Mouse (Mus musculus): ENCODE measurements at regions not wholly inside any gene's neighbourhood (a gene's known extent, or its start where the extent isn't known, plus 50 kb on each side); places are given as distances from the start of the nearest gene placed in this dataset.
A peak's percentile ranks its signal among the peaks of the same experiment; 100 is the strongest.

GRCm38 (mm10) chr1:13927964-13928363, 2165.2 kb downstream of the 4930444P10Rik start:
- Histone ChIP-seq H3K9me3 (ENCODE audit: control insufficient read depth, low read length) (no peaks in the 10 kb centered on the region), H3K4me2 (ENCODE audit: low read length) (no peak overlapping the region), H3K36me3 (ENCODE audit: control insufficient read depth, insufficient read depth, low read length) (no peaks in the 10 kb centered on the region), H3K27me3 (replicated peaks; ENCODE audit: control insufficient read depth, insufficient read depth, low read length) (no peaks in the 10 kb centered on the region), H3K4me1 (replicated peaks; ENCODE audit: control insufficient read depth, insufficient read depth, low read length) (no peaks in the 10 kb centered on the region), H3K9ac (ENCODE audit: low read length) (no peak overlapping the region), H3K4me3 (ENCODE audit: low read depth, low read length) (no peak overlapping the region), H3K27ac (ENCODE audit: low read depth) (no peak overlapping the region)
- ATAC-seq (replicated peaks; ENCODE audit: low FRiP score, low TSS enrichment, low read depth) (no peak), DNase-seq (ENCODE audit: low spot score) (no peak)
- WGBS, result 34% methylated on average over 2 of the region's 2 CpGs

GRCm38 (mm10) chr1:13925994-13926393, 2167.1 kb downstream of the 4930444P10Rik start:
- ATAC-seq (replicated peaks; ENCODE audit: low FRiP score, low TSS enrichment, low read depth), result no peak
- no peak overlapping the region for H3K4me3 ChIP-seq (ENCODE audit: low read depth, low read length)

GRCm38 (mm10) chr1:13915216-13915615, 2177.9 kb downstream of the 4930444P10Rik start:
- ATAC-seq (replicated peaks; ENCODE audit: low FRiP score, low TSS enrichment, low read depth), result no peak
- WGBS, result 93% methylated on average over 5 of the region's 5 CpGs
- no peak for DNase-seq (ENCODE audit: low spot score)
- Histone ChIP-seq H3K27ac (ENCODE audit: low read depth) (no peak overlapping the region), H3K27me3 (replicated peaks; ENCODE audit: control insufficient read depth, insufficient read depth, low read length) (no peaks in the 10 kb centered on the region), H3K9me3 (ENCODE audit: control insufficient read depth, low read length) (no peaks in the 10 kb centered on the region), H3K4me1 (replicated peaks; ENCODE audit: control insufficient read depth, insufficient read depth, low read length) (no peaks in the 10 kb centered on the region), H3K4me2 (ENCODE audit: low read length) (no peak overlapping the region), H3K36me3 (ENCODE audit: control insufficient read depth, insufficient read depth, low read length) (no peaks in the 10 kb centered on the region), H3K9ac (ENCODE audit: low read length) (no peak overlapping the region), H3K4me3 (ENCODE audit: low read depth, low read length) (no peak overlapping the region)

More at GRCm38 (mm10) chr1:13925994-13926393, 2167.1 kb downstream of the 4930444P10Rik start:
- 86% methylated on average over 2 of the region's 2 CpGs for WGBS
- H3K9me3 ChIP-seq (ENCODE audit: control insufficient read depth, low read length), result no peaks in the 10 kb centered on the region
- H3K4me1 ChIP-seq (replicated peaks; ENCODE audit: control insufficient read depth, insufficient read depth, low read length), result no peaks in the 10 kb centered on the region
- no peak for DNase-seq (ENCODE audit: low spot score)
- H3K27ac ChIP-seq (ENCODE audit: low read depth), result no peak overlapping the region
- no peaks in the 10 kb centered on the region for H3K36me3 ChIP-seq (ENCODE audit: control insufficient read depth, insufficient read depth, low read length)
- no peak overlapping the region for H3K4me2 ChIP-seq (ENCODE audit: low read length)
- H3K9ac ChIP-seq (ENCODE audit: low read length), result no peak overlapping the region
- H3K27me3 ChIP-seq (replicated peaks; ENCODE audit: control insufficient read depth, insufficient read depth, low read length), result no peaks in the 10 kb centered on the region

- ATAC-seq (replicated peaks; ENCODE audit: low FRiP score, low TSS enrichment, low read depth) (no peak), DNase-seq (ENCODE audit: low spot score) (peak; percentile 20)
- Histone ChIP-seq H3K27me3 (replicated peaks; ENCODE audit: control insufficient read depth, insufficient read depth, low read length) (no peaks in the 10 kb centered on the region), H3K9ac (ENCODE audit: low read length) (no peak overlapping the region), H3K4me1 (replicated peaks; ENCODE audit: control insufficient read depth, insufficient read depth, low read length) (no peaks in the 10 kb centered on the region), H3K4me2 (ENCODE audit: low read length) (no peak overlapping the region), H3K4me3 (ENCODE audit: low read depth, low read length) (no peak overlapping the region), H3K27ac (ENCODE audit: low read depth) (no peak overlapping the region), H3K36me3 (ENCODE audit: control insufficient read depth, insufficient read depth, low read length) (no peaks in the 10 kb centered on the region), H3K9me3 (ENCODE audit: control insufficient read depth, low read length) (no peaks in the 10 kb centered on the region)
- WGBS, result 86% methylated on average over 2 of the region's 2 CpGs
These were observed 2214.0 kb downstream of the 4930444P10Rik start for GRCm38 (mm10) chr1:13879126-13879525.

GRCm38 (mm10) chr1:13873925-13874324, 2219.2 kb downstream of the 4930444P10Rik start:
- Histone ChIP-seq H3K4me2 (ENCODE audit: low read length) (no peak overlapping the region), H3K36me3 (ENCODE audit: control insufficient read depth, insufficient read depth, low read length) (no peaks in the 10 kb centered on the region), H3K4me3 (ENCODE audit: low read depth, low read length) (no peak overlapping the region), H3K9me3 (ENCODE audit: control insufficient read depth, low read length) (no peaks in the 10 kb centered on the region), H3K27ac (ENCODE audit: low read depth) (no peak overlapping the region), H3K27me3 (replicated peaks; ENCODE audit: control insufficient read depth, insufficient read depth, low read length) (no peaks in the 10 kb centered on the region), H3K9ac (ENCODE audit: low read length) (no peak overlapping the region), H3K4me1 (replicated peaks; ENCODE audit: control insufficient read depth, insufficient read depth, low read length) (no peaks in the 10 kb centered on the region)
- ATAC-seq (replicated peaks; ENCODE audit: low FRiP score, low TSS enrichment, low read depth) (no peak), DNase-seq (ENCODE audit: low spot score) (no peak)

GRCm38 (mm10) chr1:13872536-13872935, 2220.6 kb downstream of the 4930444P10Rik start:
- no peaks in the 10 kb centered on the region for H3K4me1 ChIP-seq (replicated peaks; ENCODE audit: control insufficient read depth, insufficient read depth, low read length)
- no peaks in the 10 kb centered on the region for H3K9me3 ChIP-seq (ENCODE audit: control insufficient read depth, low read length)
- DNase-seq (ENCODE audit: low spot score) (no peak), ATAC-seq (replicated peaks; ENCODE audit: low FRiP score, low TSS enrichment, low read depth) (no peak)
- H3K27me3 ChIP-seq (replicated peaks; ENCODE audit: control insufficient read depth, insufficient read depth, low read length), result no peaks in the 10 kb centered on the region
- no peaks in the 10 kb centered on the region for H3K36me3 ChIP-seq (ENCODE audit: control insufficient read depth, insufficient read depth, low read length)
- H3K4me2 ChIP-seq (ENCODE audit: low read length), result no peak overlapping the region
- H3K27ac ChIP-seq (ENCODE audit: low read depth), result no peak overlapping the region
- no peak overlapping the region for H3K4me3 ChIP-seq (ENCODE audit: low read depth, low read length)
- H3K9ac ChIP-seq (ENCODE audit: low read length), result no peak overlapping the region

- DNase-seq (ENCODE audit: low spot score), result no peak
- Histone ChIP-seq H3K4me2 (ENCODE audit: low read length) (no peak overlapping the region), H3K27me3 (replicated peaks; ENCODE audit: control insufficient read depth, insufficient read depth, low read length) (no peaks in the 10 kb centered on the region), H3K27ac (ENCODE audit: low read depth) (no peak overlapping the region), H3K9ac (ENCODE audit: low read length) (no peak overlapping the region), H3K4me3 (ENCODE audit: low read depth, low read length) (no peak overlapping the region), H3K36me3 (ENCODE audit: control insufficient read depth, insufficient read depth, low read length) (no peaks in the 10 kb centered on the region), H3K4me1 (replicated peaks; ENCODE audit: control insufficient read depth, insufficient read depth, low read length) (no peaks in the 10 kb centered on the region), H3K9me3 (ENCODE audit: control insufficient read depth, low read length) (no peaks in the 10 kb centered on the region)
- ATAC-seq (replicated peaks; ENCODE audit: low FRiP score, low TSS enrichment, low read depth), result no peak
- WGBS, result 62% methylated on average over 3 of the region's 3 CpGs
These were observed 2222.4 kb downstream of the 4930444P10Rik start for GRCm38 (mm10) chr1:13870631-13871286.

- H3K9ac ChIP-seq (ENCODE audit: low read length), result no peak overlapping the region
- no peak overlapping the region for H3K4me2 ChIP-seq (ENCODE audit: low read length)
- no peak for DNase-seq (ENCODE audit: low spot score)
- no peaks in the 10 kb centered on the region for H3K36me3 ChIP-seq (ENCODE audit: control insufficient read depth, insufficient read depth, low read length)
- no peaks in the 10 kb centered on the region for H3K9me3 ChIP-seq (ENCODE audit: control insufficient read depth, low read length)
- no peaks in the 10 kb centered on the region for H3K4me1 ChIP-seq (replicated peaks; ENCODE audit: control insufficient read depth, insufficient read depth, low read length)
- H3K4me3 ChIP-seq (ENCODE audit: low read depth, low read length), result no peak overlapping the region
- no peak for ATAC-seq (replicated peaks; ENCODE audit: low FRiP score, low TSS enrichment, low read depth)
- no peaks in the 10 kb centered on the region for H3K27me3 ChIP-seq (replicated peaks; ENCODE audit: control insufficient read depth, insufficient read depth, low read length)
- no peak overlapping the region for H3K27ac ChIP-seq (ENCODE audit: low read depth)
These were observed 2227.4 kb downstream of the 4930444P10Rik start for GRCm38 (mm10) chr1:13865713-13866112.

GRCm38 (mm10) chr1:13863712-13864111, 2229.4 kb downstream of the 4930444P10Rik start:
- no peaks in the 10 kb centered on the region for H3K9me3 ChIP-seq (ENCODE audit: control insufficient read depth, low read length)
- H3K9ac ChIP-seq (ENCODE audit: low read length), result no peak overlapping the region
- H3K4me1 ChIP-seq (replicated peaks; ENCODE audit: control insufficient read depth, insufficient read depth, low read length), result no peaks in the 10 kb centered on the region
- no peaks in the 10 kb centered on the region for H3K36me3 ChIP-seq (ENCODE audit: control insufficient read depth, insufficient read depth, low read length)
- WGBS, result 30% methylated on average over 1 of the region's 1 CpGs
- H3K4me2 ChIP-seq (ENCODE audit: low read length), result no peak overlapping the region
- H3K4me3 ChIP-seq (ENCODE audit: low read depth, low read length), result no peak overlapping the region
- ATAC-seq (replicated peaks; ENCODE audit: low FRiP score, low TSS enrichment, low read depth) (no peak), DNase-seq (ENCODE audit: low spot score) (no peak)
- H3K27me3 ChIP-seq (replicated peaks; ENCODE audit: control insufficient read depth, insufficient read depth, low read length), result no peaks in the 10 kb centered on the region
- no peak overlapping the region for H3K27ac ChIP-seq (ENCODE audit: low read depth)

Measured in intestine, embryonic 14.5 days (tissue).